Mouse (Mus musculus) forebrain, embryonic 11.5 days (tissue): ENCODE measurements around the gene Pld4. TPM values are rescaled to one million over a fixed set of nuclear protein-coding genes. Genes with fewer than 3 reads are reported as not detected.

Experiments used
- ATAC-seq: fragments of 200-750 bp; cut with Nextera tagmentation; replicated peaks from 2 replicates; pipeline ENCODE4 v1.8.0; 2017; ENCODE audit warnings: moderate TSS enrichment; ENCODE audit not compliant: low FRiP score
- DNase-seq: peaks from one replicate; pipeline ENCODE4 v3.0.0-alpha.2; 2017; ENCODE audit warnings: low spot score
- H3K27ac ChIP-seq: fragments of 300-500 bp; sonication (generic); 2 replicates; pipeline ENCODE4 v1.5.1; 2014; ENCODE audit warnings: low read depth, low read length
- H3K27me3 ChIP-seq: fragments of 300-500 bp; sonication (generic); 2 replicates; pipeline ENCODE4 v1.6.1; 2014; ENCODE audit warnings: mild to moderate bottlenecking, low read length, mixed read lengths; ENCODE audit not compliant: control insufficient read depth, insufficient read depth
- H3K36me3 ChIP-seq: fragments of 300-500 bp; sonication (generic); 2 replicates; pipeline ENCODE4 v1.6.1; 2014; ENCODE audit warnings: mild to moderate bottlenecking, low read length, moderate library complexity, mixed read lengths; ENCODE audit not compliant: control insufficient read depth, insufficient read depth
- H3K4me1 ChIP-seq: fragments of 300-500 bp; sonication (generic); replicated peaks from 2 replicates; pipeline ENCODE4 v1.6.1; 2014; ENCODE audit warnings: low read length, mixed read lengths; ENCODE audit not compliant: control insufficient read depth, insufficient read depth
- H3K4me2 ChIP-seq: fragments of 300-500 bp; sonication (generic); 2 replicates; pipeline ENCODE4 v1.6.1; 2014; ENCODE audit warnings: low read depth, mild to moderate bottlenecking, low read length, moderate library complexity, mixed read lengths; ENCODE audit not compliant: severe bottlenecking
- H3K4me3 ChIP-seq: fragments of 300-500 bp; sonication (generic); 2 replicates; pipeline ENCODE4 v1.5.1; 2014; ENCODE audit warnings: low read depth, low read length
- H3K9ac ChIP-seq: fragments of 300-500 bp; sonication (generic); 2 replicates; pipeline ENCODE4 v1.6.1; 2014; ENCODE audit warnings: low read length
- H3K9me3 ChIP-seq: fragments of 300-500 bp; sonication (generic); 2 replicates; pipeline ENCODE4 v1.6.1; 2016; ENCODE audit warnings: low read length, mixed read lengths; ENCODE audit not compliant: control insufficient read depth
- WGBS: fragments of 180-500 bp; shearing (Covaris S2); extraction: QIAGEN DNeasy Blood & Tissue Kit; methylation state at CpG from one replicate; pipeline ENCODE4 v1.1.7; 2014; 5-methylcytosine and 5-hydroxymethylcytosine counted together
- polyA plus RNA-seq: library from polyadenylated mRNA; unstranded; fragments of >200 nt; fragmentation: Nextera tagmentation; extraction: Ambion mirVana; gene quantifications from 2 replicates; pipeline ENCODE4 v1.2.1, GENCODE M21; 2014

Pld4 gene
- polyA plus RNA-seq, 1 experiment from 2014 or later, result 3.7 TPM

GRCm38 (mm10) chr12:112755900-112756299, 4.6 kb upstream of the Pld4 start:
- 78% methylated on average over 4 of the region's 4 CpGs for WGBS
- Histone ChIP-seq H3K4me2 (no peak overlapping the region), H3K4me1 (no peaks in the 10 kb centered on the region), H3K9me3 (no peaks in the 10 kb centered on the region), H3K4me3 (no peak overlapping the region), H3K27ac (no peak overlapping the region), H3K36me3 (no peaks in the 10 kb centered on the region), H3K9ac (no peak overlapping the region), H3K27me3 (no peaks in the 10 kb centered on the region)
- ATAC-seq (no peak), DNase-seq (no peak)

GRCm38 (mm10) chr12:112757896-112758295, 2.6 kb upstream of the Pld4 start:
- H3K4me1 ChIP-seq, result no peaks in the 10 kb centered on the region
- H3K36me3 ChIP-seq, result no peaks in the 10 kb centered on the region
- H3K27me3 ChIP-seq, result no peaks in the 10 kb centered on the region
- H3K9ac ChIP-seq, result no peak overlapping the region
- ATAC-seq (no peak), DNase-seq (no peak)
- no peaks in the 10 kb centered on the region for H3K9me3 ChIP-seq
- WGBS, result 87% methylated on average over 5 of the region's 5 CpGs
- no peak overlapping the region for H3K4me3 ChIP-seq
- H3K27ac ChIP-seq, result no peak overlapping the region
- no peak overlapping the region for H3K4me2 ChIP-seq

GRCm38 (mm10) chr12:112759471-112759870, 984 bp upstream of the Pld4 start:
- Histone ChIP-seq H3K36me3 (no peaks in the 10 kb centered on the region), H3K27me3 (no peaks in the 10 kb centered on the region), H3K27ac (no peak overlapping the region), H3K4me2 (no peak overlapping the region), H3K9ac (no peak overlapping the region), H3K4me3 (no peak overlapping the region), H3K9me3 (no peaks in the 10 kb centered on the region), H3K4me1 (no peaks in the 10 kb centered on the region)
- ATAC-seq (no peak), DNase-seq (peak; percentile 38)
- 83% methylated on average over 3 of the region's 3 CpGs for WGBS

- WGBS, result 87% methylated on average over 4 of the region's 4 CpGs
Observed at GRCm38 (mm10) chr12:112761411-112761810, 956 bp downstream of the Pld4 start.

GRCm38 (mm10) chr12:112762018-112762417, 1.6 kb downstream of the Pld4 start:
- WGBS, result 98% methylated on average over 3 of the region's 3 CpGs
- Histone ChIP-seq H3K9ac (no peak overlapping the region; the same call in 1 of the 2 replicates), H3K27me3 (no peaks in the 10 kb centered on the region), H3K27ac (no peak overlapping the region), H3K9me3 (no peaks in the 10 kb centered on the region), H3K4me3 (no peak overlapping the region), H3K4me2 (no peak overlapping the region), H3K36me3 (no peaks in the 10 kb centered on the region), H3K4me1 (no peaks in the 10 kb centered on the region)
- DNase-seq (no peak), ATAC-seq (no peak)

More at GRCm38 (mm10) chr12:112761411-112761810, 956 bp downstream of the Pld4 start:
- H3K4me3 ChIP-seq, result no peak overlapping the region
- ATAC-seq (no peak), DNase-seq (peak; percentile 32)
- no peaks in the 10 kb centered on the region for H3K9me3 ChIP-seq
- no peaks in the 10 kb centered on the region for H3K27me3 ChIP-seq
- no peak overlapping the region for H3K9ac ChIP-seq
- no peak overlapping the region for H3K4me2 ChIP-seq
- no peaks in the 10 kb centered on the region for H3K4me1 ChIP-seq
- no peak overlapping the region for H3K27ac ChIP-seq
- no peaks in the 10 kb centered on the region for H3K36me3 ChIP-seq

GRCm38 (mm10) chr12:112763176-112763575, 2.7 kb downstream of the Pld4 start:
- Histone ChIP-seq H3K4me3 (no peak overlapping the region), H3K36me3 (no peaks in the 10 kb centered on the region), H3K27me3 (no peaks in the 10 kb centered on the region), H3K4me1 (no peaks in the 10 kb centered on the region), H3K9me3 (no peaks in the 10 kb centered on the region), H3K4me2 (no peak overlapping the region), H3K27ac (no peak overlapping the region), H3K9ac (no peak overlapping the region)
- DNase-seq, result peak; percentile 41
- 80% methylated on average over 4 of the region's 4 CpGs for WGBS
- no peak for ATAC-seq

- no peaks in the 10 kb centered on the region for H3K4me1 ChIP-seq
- no peak for ATAC-seq
- H3K36me3 ChIP-seq, result no peaks in the 10 kb centered on the region
- H3K27ac ChIP-seq, result no peak overlapping the region
- no peaks in the 10 kb centered on the region for H3K27me3 ChIP-seq
- no peak overlapping the region for H3K4me2 ChIP-seq
- H3K9ac ChIP-seq, result no peak overlapping the region
- no peak overlapping the region for H3K4me3 ChIP-seq
- WGBS, result 87% methylated on average over 5 of the region's 5 CpGs
- H3K9me3 ChIP-seq, result no peaks in the 10 kb centered on the region
- no peak for DNase-seq
Observed at GRCm38 (mm10) chr12:112764141-112764540, 3.7 kb downstream of the Pld4 start.

- Histone ChIP-seq H3K4me1 (no peaks in the 10 kb centered on the region), H3K4me2 (no peak overlapping the region), H3K9me3 (no peaks in the 10 kb centered on the region), H3K27ac (no peak overlapping the region), H3K36me3 (no peaks in the 10 kb centered on the region), H3K4me3 (no peak overlapping the region), H3K27me3 (no peaks in the 10 kb centered on the region), H3K9ac (no peak overlapping the region)
- DNase-seq (peak; percentile 41), ATAC-seq (no peak)
- WGBS, result 90% methylated on average over 7 of the region's 7 CpGs
Observed at GRCm38 (mm10) chr12:112764991-112765390, 4.5 kb downstream of the Pld4 start.

GRCm38 (mm10) chr12:112766586-112766985, 6.1 kb downstream of the Pld4 start:
- no peaks in the 10 kb centered on the region for H3K27me3 ChIP-seq
- no peaks in the 10 kb centered on the region for H3K4me1 ChIP-seq
- DNase-seq, result no peak
- no peak for ATAC-seq
- H3K36me3 ChIP-seq, result no peaks in the 10 kb centered on the region
- no peak overlapping the region for H3K9ac ChIP-seq
- H3K4me2 ChIP-seq, result no peak overlapping the region
- H3K9me3 ChIP-seq, result no peaks in the 10 kb centered on the region
- 88% methylated on average over 7 of the region's 7 CpGs for WGBS
- no peak overlapping the region for H3K27ac ChIP-seq
- no peak overlapping the region for H3K4me3 ChIP-seq
